Mouse (Mus musculus): ENCODE results near the gene Patj. TPM values are rescaled to one million over a fixed set of nuclear protein-coding genes. Genes with fewer than 3 reads are reported as not detected.

The Patj gene
- total RNA-seq, 1 experiment from 2014 or later = 26.1 TPM

DNA sequence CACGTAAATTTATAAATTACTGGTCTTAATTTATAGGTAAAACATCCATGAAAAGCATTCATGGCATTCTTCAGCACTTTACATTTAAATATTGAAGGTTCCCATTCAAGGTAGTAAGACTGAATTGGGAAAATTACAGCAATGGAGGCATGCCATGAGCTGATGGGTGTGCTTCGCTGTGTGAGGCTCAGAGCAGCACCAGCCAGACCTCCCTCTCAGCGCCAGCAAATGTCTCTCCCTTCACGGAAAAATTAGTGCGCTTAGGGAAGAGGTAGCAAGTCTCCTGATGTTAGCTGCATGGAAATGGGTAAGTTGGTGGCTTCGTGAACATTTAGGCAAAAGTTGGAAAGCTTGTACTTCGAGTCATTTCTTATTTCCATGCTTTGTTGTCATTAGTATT, 153.9 kb downstream of the Patj start:
- no peak for ATAC-seq (replicated peaks in 1 of 2; ENCODE audit: insufficient read depth in 1 of 2, low FRiP score in 2 of 2, low TSS enrichment in 1 of 2, low read depth in 1 of 2, poor library complexity in 2 of 2, severe bottlenecking in 2 of 2)

DNA sequence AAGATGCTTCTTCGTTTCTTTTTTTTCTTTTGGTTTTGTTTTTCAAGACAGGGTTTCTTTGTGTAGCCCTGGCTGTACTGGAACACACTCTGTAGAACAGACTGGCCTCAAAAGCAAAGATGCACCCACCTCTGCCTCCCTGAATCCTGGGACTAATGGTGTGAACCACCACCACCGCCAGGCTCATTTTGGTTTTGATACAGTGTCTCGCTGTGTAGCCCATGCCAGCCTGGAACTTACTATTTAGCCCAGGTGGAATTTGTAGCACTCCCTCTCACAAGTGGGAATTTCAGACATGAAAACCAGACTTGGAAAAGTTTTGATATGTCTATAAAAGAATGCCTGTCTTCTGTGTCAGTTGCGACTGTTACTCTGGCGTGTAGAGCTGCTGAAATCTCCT, 154.5 kb downstream of the Patj start:
- no peak for ATAC-seq (replicated peaks in 1 of 2; ENCODE audit: insufficient read depth in 1 of 2, low FRiP score in 2 of 2, low TSS enrichment in 1 of 2, low read depth in 1 of 2, poor library complexity in 2 of 2, severe bottlenecking in 2 of 2)

DNA sequence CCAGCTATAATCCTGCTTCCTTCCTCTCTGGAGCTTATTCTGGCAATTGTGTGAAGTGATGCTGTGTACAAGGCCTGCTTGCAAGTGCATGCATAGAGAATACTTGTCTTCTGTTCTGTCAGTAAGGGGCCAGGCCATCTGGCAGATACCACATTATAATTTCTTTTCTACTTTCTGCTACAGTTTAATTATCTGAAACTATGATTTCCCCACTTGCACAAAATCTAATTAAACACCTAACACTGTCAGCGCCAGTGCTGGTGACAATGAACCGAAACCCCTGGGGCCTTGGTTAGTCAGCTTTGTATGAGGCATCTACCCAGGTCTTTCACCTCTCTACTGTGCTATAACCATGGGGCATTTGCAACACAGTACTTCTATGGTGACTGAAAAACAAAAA, 160.1 kb downstream of the Patj start:
- no peak for ATAC-seq (replicated peaks in 1 of 2; ENCODE audit: insufficient read depth in 1 of 2, low FRiP score in 2 of 2, low TSS enrichment in 1 of 2, low read depth in 1 of 2, poor library complexity in 2 of 2, severe bottlenecking in 2 of 2)

DNA sequence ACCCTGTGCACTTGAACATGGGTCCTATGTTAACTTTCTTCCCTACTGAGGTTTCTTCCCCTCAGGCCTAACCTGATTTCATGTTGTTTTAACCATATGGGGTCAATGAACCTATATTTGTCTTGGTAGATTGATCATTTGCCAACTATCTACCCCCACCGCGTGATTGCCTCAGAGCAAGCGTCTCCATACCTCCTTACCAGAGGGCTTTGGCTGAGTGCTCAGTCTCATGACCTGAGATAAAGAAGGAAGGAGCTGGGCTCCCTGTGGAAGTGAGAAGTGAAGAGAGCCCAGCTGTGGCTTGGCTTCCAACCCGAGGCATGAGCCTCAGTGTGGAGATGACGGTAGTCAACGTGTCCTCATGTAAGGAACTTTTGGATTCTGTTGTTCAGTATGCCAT, 160.9 kb downstream of the Patj start:
- ATAC-seq (replicated peaks in 1 of 2; ENCODE audit: insufficient read depth in 1 of 2, low FRiP score in 2 of 2, low TSS enrichment in 1 of 2, low read depth in 1 of 2, poor library complexity in 2 of 2, severe bottlenecking in 2 of 2) = no peak

DNA sequence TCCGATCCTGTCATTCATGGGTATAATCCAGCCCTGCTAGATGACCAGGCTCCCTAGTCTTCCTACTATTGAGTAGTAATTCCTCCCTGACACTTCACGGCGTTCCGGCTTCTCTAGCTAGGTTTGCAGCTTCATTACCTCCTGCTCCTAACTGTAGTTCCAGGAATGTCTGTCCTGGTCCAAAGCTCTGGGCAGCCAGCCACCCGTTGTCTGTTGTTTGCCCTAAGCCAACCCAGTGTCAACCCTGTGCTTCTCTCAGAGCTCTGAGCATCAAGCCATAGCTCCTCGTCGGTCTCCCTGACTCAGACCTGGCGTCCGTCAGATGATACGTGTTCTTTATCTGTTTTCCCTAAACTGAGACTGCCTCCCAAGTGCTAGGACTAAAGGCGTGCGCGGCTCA, 161.6 kb downstream of the Patj start:
- ATAC-seq (replicated peaks in 1 of 2; ENCODE audit: insufficient read depth in 1 of 2, low FRiP score in 2 of 2, low TSS enrichment in 1 of 2, low read depth in 1 of 2, poor library complexity in 2 of 2, severe bottlenecking in 2 of 2) = no peak

DNA sequence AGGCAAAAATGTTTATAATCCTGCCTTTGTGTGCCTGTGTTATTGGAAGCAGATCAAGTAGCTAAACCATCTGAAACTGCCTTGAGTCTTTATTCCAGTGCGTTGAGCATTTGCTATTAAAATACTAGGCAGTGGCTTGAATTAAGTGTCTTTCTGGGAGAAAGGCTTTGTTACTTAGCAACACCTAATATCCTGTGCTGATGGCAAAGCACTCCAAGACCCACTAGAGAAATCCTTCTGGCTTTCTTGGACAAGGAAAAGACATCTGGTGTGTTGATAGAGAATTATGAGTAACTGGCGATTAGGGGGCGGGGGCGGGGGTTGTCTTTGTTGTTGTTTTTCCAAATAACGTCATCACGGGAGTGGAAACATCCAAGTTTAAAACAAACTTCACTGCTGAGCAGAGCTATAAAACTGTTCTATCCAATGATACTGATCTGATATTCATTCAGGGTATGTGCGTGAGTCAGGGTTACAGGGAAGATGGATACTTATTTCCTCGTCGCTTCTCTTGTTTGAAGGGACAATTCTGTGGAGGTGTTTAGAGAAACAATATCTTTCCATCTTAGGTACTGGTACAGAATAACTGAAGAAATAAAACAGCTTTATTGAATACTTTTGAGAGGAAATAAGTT, 164.7 kb downstream of the Patj start:
- no peak for ATAC-seq (replicated peaks in 1 of 2; ENCODE audit: insufficient read depth in 1 of 2, low FRiP score in 2 of 2, low TSS enrichment in 1 of 2, low read depth in 1 of 2, poor library complexity in 2 of 2, severe bottlenecking in 2 of 2)

DNA sequence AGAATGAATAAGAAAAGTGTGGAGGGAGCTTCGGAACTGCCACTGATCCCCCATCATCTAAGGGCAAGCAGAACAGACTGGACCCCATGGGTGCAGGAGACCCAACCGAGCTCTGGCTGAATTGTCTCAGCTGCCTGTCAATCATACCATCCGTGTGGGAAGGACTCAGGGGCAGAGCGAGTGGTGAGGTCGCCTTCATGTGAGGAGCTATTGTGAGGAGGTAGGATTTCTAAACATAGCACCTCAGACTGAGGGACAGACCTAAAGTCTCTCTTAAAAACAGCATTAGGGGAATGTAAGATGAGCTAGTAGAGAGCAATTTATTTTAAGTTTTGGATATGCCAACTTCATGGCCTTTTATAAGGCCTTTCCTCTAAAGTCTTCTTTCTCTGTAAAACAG, 167.5 kb downstream of the Patj start:
- no peak for ATAC-seq (replicated peaks in 1 of 2; ENCODE audit: insufficient read depth in 1 of 2, low FRiP score in 2 of 2, low TSS enrichment in 1 of 2, low read depth in 1 of 2, poor library complexity in 2 of 2, severe bottlenecking in 2 of 2)

DNA sequence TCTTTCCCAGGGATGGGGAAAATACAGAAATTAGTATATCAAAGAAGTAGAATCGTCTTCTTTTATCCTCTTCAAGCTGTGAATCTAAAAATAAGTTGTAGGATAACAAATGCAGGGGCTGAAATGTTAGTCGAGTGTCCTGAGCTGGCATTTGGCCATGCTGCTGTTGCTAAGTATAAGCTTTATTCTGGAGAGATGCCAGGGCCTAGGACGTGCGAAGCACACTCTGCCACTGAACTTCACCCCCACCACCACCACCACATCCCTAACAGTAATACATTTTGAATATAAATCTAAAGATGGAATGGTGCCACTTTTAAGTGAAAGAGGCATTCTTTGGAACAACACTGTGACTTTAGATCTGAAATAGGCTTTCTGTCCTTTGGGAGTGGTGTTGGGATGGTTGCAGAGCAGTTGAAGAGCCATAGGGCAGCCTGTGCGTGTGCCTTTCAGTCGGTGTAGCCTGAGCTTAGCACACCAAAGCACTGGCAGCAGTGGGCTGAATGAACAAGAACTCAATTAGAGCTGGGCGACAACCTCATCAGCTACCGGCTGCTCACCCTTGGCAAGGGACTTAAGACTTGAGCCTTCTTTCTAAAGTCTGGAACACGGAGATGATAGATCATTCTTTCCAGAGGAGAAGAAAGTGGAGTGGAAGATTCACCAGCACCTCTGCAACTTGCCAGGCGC, 168.1 kb downstream of the Patj start:
- ATAC-seq (replicated peaks in 1 of 2; ENCODE audit: insufficient read depth in 1 of 2, low FRiP score in 2 of 2, low TSS enrichment in 1 of 2, low read depth in 1 of 2, poor library complexity in 2 of 2, severe bottlenecking in 2 of 2) = no peak

DNA sequence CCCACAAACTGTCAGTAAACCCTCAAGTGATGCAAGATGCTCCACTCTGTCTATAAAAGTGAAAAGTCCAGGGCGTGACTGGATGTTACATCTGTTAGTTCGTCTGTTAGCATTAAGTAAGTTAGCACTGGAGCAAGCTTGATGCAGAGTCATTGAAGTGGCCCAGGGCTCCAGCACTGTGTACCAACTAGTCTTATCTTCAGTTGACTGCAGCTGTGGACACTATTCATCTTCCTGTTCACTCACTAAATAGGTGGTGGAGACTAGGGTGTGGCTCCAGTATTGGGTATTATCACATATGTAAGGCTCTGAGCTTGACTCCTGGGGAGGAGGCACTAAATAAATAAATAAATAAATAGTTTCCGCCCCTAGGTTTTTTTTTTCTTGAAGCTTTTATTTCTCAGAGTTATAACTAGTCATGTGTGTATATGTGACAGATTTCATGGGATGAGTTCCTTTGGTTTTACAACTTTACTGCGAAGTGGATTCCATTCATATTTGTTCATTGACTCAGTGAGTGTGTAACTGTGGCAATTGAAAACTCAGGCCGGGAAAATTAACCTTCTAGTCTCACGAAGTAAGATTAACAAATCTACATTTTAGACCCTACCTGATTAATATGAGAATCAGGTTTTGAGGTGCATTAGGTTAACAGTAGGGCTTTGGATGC, 168.7 kb downstream of the Patj start:
- no peak for ATAC-seq (replicated peaks in 1 of 2; ENCODE audit: insufficient read depth in 1 of 2, low FRiP score in 2 of 2, low TSS enrichment in 1 of 2, low read depth in 1 of 2, poor library complexity in 2 of 2, severe bottlenecking in 2 of 2)

DNA sequence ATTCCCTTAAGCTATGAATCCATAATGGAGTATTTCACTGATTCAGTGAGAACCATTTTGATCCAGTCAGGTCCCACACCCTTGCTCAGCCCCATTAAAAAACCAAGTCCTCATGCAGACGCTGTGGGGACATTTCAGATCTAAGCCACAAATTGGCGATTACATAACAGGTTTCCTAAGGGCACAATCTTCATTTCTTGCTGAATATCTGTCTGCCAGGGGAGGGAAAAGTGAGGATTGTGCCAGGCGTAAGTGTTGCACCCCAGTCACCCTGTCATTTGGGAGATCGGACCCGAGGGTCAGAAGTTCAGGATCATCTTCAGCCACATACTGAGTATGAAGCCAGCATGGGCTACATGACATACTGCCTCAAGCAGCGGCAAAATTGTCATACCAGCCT, 171.2 kb downstream of the Patj start:
- no peak for ATAC-seq (replicated peaks in 1 of 2; ENCODE audit: insufficient read depth in 1 of 2, low FRiP score in 2 of 2, low TSS enrichment in 1 of 2, low read depth in 1 of 2, poor library complexity in 2 of 2, severe bottlenecking in 2 of 2)

DNA sequence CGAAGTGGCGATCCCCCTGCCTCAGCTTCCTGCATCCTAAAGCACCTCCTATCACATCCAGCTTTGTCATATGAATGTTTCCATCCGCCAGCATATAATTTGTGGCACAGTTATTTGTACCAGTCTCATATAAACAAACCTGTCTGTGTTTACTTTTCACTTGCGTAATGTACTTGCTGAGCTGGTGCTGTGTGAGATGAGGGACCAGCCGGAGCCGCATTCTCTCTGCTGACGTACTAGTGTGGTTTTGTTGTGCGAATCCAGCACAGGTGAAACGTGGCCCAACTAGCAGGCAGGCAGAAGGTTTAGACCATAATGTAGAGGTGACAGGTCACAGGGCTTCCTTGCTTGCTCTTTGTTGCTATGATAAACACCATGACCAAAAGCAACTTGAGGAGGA, 171.9 kb downstream of the Patj start:
- no peak for ATAC-seq (replicated peaks in 1 of 2; ENCODE audit: insufficient read depth in 1 of 2, low FRiP score in 2 of 2, low TSS enrichment in 1 of 2, low read depth in 1 of 2, poor library complexity in 2 of 2, severe bottlenecking in 2 of 2)

DNA sequence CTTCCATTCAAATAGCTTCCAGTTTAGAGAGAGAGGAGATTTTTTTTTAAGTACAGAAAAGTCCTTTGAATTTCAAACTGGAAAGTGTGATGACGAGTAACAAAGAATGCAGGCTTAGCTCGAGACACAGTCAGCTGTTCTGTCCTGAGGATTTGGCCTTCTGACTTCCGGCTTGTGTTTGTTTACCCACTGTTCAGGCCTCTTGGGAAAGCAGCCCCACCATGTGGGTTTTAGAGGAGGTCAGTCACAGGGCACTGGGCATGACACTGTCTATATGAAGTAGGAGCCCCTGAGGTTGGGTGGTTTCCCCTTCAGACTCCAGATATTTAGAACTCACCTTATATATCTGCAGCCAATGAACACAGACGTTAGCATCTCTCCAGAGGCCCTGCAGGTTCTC, 174.3 kb downstream of the Patj start:
- ATAC-seq (replicated peaks in 1 of 2; ENCODE audit: insufficient read depth in 1 of 2, low FRiP score in 2 of 2, low TSS enrichment in 1 of 2, low read depth in 1 of 2, poor library complexity in 2 of 2, severe bottlenecking in 2 of 2) = no peak

DNA sequence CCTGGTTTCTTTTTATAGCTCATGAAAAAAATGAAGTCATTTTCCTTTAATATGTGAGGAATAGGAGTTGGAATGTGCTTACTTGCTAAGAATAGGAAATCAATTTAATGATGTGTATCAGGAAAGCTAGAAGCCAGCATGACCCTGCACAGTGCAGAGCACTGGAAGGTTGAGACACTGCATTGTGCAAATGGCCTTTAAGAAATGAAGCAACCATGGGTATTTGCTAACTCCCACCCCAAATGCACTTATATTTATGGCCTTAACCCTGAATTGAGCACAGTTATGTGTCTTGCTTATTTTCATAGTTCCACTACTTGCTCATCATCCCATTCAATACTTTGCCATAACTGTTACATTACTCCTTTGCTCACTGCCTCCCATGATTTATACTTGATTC, 181.7 kb downstream of the Patj start:
- ATAC-seq (replicated peaks in 1 of 2; ENCODE audit: insufficient read depth in 1 of 2, low FRiP score in 2 of 2, low TSS enrichment in 1 of 2, low read depth in 1 of 2, poor library complexity in 2 of 2, severe bottlenecking in 2 of 2) = no peak

DNA sequence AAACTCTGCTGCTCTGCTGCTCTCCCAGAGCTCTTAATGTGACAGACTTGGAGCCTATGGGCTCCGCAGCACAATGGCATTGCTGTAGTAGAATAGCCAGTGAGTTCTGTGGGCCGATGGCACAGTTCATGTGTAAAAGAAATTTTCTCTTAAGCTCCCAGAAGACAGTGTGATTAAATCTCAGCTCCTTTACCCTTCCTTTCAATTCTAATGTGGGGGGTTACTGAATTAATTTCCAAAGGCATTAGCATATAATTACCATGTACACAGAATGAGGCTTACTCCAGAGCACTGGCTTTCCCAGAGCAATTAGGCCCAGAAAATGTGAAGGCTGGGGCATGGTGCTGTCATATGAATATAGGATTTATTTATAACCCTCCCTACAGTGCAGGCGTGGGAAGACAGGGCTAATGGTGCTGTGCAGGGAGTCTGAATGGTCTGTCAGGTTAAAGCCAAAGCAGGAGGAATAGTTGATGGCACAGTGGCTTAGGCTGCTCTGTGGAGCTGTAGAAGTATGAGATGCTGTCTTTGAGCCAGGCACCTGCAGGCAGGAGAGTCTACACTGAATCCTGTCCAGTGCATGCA, 182.5 kb downstream of the Patj start:
- ATAC-seq (replicated peaks in 1 of 2; ENCODE audit: insufficient read depth in 1 of 2, low FRiP score in 2 of 2, low TSS enrichment in 1 of 2, low read depth in 1 of 2, poor library complexity in 2 of 2, severe bottlenecking in 2 of 2) = no peak

DNA sequence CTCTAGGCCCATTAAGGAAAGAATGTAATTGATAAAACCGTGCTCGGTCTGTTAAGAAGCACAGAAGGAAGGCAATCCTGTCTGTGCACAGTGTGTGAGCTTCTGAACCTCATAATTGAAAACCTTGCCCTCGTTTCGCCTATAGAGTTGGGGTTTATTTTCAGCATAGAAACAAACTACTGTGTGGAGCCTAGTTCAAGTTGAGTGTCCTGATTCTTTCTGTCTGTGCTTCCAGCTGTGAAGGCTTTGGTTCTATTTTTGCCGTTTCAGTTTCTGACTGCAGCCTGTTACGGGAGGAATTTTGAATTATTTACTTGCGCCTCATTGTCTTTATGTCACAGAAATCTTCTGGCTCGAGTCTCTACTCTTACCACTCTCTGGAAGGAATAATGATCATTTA, 185.9 kb downstream of the Patj start:
- ATAC-seq (replicated peaks in 1 of 2; ENCODE audit: insufficient read depth in 1 of 2, low FRiP score in 2 of 2, low TSS enrichment in 1 of 2, low read depth in 1 of 2, poor library complexity in 2 of 2, severe bottlenecking in 2 of 2) = no peak

DNA sequence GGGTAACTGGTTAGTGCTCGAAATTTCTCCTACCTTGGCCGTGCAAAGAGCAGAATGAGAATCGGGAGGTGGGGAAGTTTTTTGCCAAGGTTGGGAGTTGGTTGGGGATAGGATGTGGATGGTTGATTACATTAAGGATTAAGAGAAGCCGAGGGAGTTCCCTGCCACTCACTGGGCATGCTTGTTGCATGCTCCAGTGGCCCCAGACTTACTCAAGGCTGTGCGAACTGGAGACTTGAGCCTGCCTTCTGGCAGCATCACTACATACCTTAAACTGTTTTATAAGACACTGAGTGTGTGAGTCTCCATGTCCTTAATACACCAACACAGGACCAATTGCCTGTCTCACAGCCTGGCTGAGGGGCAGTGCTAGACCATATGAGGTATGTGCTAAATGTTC, 188.4 kb downstream of the Patj start:
- no peak for ATAC-seq (replicated peaks in 1 of 2; ENCODE audit: insufficient read depth in 1 of 2, low FRiP score in 2 of 2, low TSS enrichment in 1 of 2, low read depth in 1 of 2, poor library complexity in 2 of 2, severe bottlenecking in 2 of 2)

DNA sequence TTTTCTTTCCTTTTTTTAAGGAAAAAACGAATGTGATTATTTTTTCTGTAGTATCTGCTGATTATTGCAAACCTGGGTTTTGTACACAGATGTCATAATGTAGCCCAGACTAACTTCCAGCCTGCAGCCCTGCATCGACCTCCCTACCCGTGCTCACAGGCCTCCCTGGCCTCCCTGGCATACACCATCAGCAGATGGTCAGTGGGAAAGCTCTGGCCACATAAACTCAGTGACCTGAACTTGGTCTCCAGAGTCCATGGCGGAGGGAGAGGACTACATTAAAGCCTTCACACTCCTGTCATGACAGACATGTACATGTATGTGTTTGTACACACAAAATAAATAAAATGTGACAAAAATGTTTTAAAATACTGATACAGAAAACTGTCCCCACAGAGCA, 190.7 kb downstream of the Patj start:
- ATAC-seq (replicated peaks in 1 of 2; ENCODE audit: insufficient read depth in 1 of 2, low FRiP score in 2 of 2, low TSS enrichment in 1 of 2, low read depth in 1 of 2, poor library complexity in 2 of 2, severe bottlenecking in 2 of 2) = no peak

DNA sequence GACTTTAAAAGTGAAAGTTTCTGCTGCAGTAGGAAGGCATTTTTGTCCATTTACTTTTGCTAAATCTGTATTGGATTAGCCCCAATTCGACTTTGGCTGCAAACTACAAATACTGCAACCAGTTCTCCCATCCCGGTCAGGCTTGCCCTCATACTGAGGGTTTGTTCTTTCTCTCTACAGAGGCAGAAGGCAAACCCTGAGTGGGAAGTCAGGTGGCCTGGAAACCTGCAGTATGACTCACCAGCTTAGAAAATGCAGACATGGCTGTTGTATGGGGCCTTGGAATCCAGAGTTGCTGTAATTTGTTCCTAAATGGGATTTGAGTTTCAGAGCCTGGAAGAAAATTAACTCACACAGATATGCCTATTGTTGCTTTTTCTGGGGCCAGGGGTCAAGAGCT, 192.1 kb downstream of the Patj start:
- ATAC-seq (replicated peaks in 1 of 2; ENCODE audit: insufficient read depth in 1 of 2, low FRiP score in 2 of 2, low TSS enrichment in 1 of 2, low read depth in 1 of 2, poor library complexity in 2 of 2, severe bottlenecking in 2 of 2) = no peak
